Mouse (Mus musculus) granulocyte monocyte progenitor cell, adult 5-6 weeks (primary cell): ENCODE data around the gene Rnf167. TPM values are rescaled to one million over a fixed set of nuclear protein-coding genes. Genes with fewer than 3 reads are reported as not detected.

Source experiments
- ATAC-seq: replicated peaks from 2 replicates; pipeline ENCODE4 v1.8.0; 2016; ENCODE audit warnings: mild to moderate bottlenecking, moderate TSS enrichment, inconsistent platforms; ENCODE audit not compliant: poor library complexity, severe bottlenecking
- total RNA-seq, 2 experiments: library from RNA; stranded (forward) in 1 of 2; stranded (reverse) in 1 of 2; fragments of 200-712, 200-1000 nt in 1 of 2; fragments of >200 nt in 1 of 2; fragmentation: Nextera tagmentation in 1 of 2; gene quantifications; 2 replicates each; pipeline ENCODE4 v1.2.3; 2014 to 2017

Rnf167 gene
- total RNA-seq, 2 experiments from 2014 or later, result 34.6 to 51.1 TPM

- peak; percentile 20 for ATAC-seq
Observed at GRCm38 (mm10) chr11:70653345-70654197, 6.5 kb downstream of the Rnf167 start.

DNA sequence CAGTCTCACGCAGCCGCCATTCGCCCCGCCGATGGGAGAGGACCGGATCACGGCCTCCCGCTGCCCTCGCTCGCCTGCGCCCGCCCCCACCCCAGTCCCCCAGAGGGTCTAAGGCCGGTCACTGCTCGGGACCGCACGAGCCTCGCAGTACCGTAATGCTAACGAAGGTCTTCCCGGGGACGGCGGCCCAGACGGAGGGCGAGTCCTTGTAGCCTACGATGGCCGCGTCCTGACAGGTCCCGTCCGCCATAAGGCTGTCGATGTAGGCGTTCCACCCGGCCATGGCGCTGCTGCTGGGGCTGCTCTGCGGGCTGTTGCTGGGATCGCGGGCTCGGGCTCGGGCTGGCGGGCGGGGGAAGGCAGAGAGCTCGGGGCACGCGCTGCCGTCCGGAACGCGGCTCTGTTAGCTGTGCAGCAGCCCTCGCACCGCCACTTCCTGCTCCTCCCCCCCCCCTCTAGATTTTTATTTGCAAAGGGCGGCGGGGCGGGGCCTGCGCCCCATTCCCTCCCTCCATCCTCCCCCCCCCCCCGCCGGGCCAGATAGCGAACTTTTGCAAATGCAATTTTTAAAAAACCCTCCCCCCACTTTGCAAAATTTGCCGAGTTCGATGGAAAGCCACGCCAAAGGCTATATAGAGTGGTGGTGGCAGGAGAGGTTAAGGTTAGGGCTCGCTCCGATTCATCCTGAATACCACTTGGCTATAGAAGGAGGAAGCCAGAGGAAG is 7.3 kb downstream of the Rnf167 start, which contains the start of gene Pfn1:
Pfn1 (minus strand) TSS at position 447 of the 725 bp plus-strand sequence.
- ATAC-seq, result peak; percentile 35

GRCm38 (mm10) chr11:70654923-70655570 is 8.0 kb downstream of the Rnf167 start:
- peak; percentile 30 for ATAC-seq

DNA sequence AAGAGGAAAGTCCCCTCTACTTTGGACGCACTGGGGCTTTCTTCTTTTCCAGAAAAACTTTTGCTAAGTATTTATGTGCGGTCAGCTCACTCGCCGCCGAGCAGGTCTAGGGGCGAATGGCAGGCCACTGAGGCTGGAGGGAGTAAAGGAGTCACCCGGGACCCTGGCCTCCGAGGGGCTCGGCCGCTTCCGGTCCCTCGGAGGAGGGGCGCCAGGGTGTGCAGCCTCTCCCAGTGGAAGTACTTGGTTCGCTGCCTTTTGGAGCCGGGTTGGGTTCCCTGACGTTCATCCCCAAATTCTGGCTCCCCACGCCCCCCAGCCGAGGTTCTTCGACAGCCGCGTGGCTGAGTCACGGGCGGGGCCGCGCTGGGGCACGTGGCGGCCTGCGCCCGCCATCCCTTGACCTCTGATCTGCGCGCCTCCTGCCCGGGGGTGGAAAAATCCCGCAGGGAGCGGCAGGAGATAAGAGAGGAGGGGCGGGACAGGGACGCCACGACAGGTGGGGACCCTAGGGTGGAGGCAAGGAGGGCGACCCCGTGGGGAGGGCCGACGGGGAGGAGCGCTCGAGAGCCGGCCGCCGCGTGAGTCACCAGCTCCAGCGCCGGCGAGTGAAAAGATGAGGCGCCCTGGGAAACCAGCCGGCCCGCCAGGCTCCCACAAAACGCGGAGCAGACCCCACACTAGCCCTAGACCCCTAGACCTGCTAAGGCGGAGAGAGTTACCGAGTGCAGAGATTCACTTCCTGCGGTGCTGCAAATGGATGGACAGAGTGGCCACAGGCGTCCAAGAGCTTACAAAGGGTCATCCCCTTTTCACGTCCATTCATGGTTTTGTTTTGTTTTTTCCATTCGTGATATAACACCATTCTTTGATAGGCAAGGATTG is 8.8 kb downstream of the Rnf167 start:
- ATAC-seq, result peak; percentile 9

- ATAC-seq, result no peak
Observed at GRCm38 (mm10) chr11:70656456-70656927, 9.5 kb downstream of the Rnf167 start.

GRCm38 (mm10) chr11:70656964-70657363 is 9.9 kb downstream of the Rnf167 start, which contains the start of gene Eno3:
Eno3 (plus strand) TSS chr11:70657202.
- ATAC-seq, result no peak

DNA sequence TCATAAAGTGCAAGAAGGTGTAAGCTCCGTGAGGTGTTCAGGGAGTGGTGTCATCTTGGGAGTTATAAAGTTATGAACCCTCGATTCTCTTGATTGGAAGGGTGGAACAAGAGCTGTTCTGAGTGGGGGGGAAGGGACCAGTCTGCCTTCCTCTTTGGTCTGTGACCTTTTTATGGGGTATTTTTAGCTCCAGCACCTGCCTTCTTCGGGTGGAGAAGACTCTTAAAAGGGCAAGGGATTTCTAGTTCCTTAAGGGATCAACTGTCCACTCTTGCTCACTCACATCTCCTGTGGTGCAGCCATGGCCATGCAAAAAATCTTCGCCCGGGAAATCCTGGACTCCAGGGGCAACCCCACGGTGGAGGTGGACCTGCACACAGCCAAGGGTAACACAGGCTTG is 10.5 kb downstream of the Rnf167 start:
- no peak for ATAC-seq

GRCm38 (mm10) chr11:70657991-70658390 is 11.0 kb downstream of the Rnf167 start:
- no peak for ATAC-seq

- no peak for ATAC-seq
Observed at GRCm38 (mm10) chr11:70658521-70658920, 11.5 kb downstream of the Rnf167 start.

DNA sequence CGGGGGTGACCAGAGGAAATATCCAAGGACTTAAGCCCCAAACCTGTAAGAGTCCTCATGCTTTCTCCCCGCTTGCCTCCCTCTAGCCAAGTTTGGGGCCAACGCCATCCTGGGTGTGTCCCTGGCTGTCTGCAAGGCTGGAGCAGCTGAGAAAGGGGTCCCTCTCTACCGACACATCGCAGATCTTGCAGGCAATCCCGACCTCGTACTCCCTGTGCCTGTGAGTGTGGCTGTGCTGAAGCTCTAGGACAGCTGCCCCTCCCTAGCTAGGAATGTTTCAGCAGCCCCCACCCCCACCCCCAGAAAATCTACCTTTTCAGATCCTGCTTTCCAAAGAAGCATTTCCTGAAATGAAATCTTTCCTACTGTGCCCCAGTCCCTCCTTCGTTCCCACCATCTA is 11.9 kb downstream of the Rnf167 start:
- no peak for ATAC-seq

- ATAC-seq, result no peak
Observed at GRCm38 (mm10) chr11:70660571-70660970, 13.5 kb downstream of the Rnf167 start.

DNA sequence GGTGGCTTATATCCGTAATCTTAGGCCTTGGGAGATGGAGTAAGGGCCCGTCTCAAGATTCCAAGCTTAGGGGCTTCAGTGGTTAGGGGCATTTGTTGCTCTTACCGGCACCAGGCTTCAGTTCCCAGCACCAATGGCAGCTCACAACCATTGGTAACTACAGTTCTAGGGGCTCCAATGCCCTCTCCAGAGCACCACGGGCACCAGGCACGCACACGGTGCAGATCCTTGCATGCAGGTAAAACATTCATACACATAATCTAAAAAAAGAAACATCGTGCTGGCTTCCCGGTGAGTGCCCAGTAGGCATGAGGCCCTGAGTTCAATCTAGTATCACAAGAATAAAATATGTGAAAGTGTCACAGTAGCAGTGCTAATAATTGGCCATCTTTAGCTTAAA is 16.1 kb downstream of the Rnf167 start:
- ATAC-seq, result no peak

DNA sequence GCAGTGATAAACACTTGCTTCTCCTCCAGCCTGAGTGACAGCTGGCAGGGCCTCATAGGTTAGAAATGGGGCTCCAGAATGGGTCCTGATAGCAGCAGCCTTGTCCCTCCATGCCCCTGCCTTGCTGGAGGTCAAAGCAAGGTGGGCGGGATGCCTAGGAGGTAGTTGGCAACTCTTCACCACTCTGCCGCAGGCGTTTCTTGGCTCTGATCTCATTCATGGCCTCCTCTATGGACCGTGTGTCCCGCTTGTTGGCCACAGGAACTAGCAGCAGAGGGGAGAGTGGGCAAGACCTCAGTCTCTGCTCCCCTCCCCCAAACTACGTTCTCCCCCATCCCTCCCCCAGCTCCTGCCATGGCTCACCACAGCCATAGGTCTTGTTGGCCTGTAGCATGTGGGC is 16.9 kb downstream of the Rnf167 start:
- no peak for ATAC-seq

DNA sequence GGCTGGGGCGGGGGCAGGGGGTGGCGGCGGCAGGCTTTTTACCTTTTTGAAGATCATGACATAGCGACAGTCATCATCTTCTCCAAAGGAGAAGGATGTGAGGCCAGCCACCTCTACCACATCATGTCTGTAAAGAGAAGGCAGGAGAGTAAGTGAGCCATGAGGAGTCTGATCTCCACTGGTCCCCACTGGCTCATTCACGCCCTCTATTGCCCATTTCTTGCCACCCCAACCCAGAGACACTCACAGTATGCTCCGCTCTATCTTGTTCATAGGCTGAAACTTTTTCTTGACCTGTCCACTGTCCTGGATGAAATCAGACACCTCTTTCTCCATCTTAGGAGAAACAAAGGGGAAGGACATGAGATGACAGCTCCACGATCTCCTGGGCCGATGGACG is 17.7 kb downstream of the Rnf167 start:
- ATAC-seq, result no peak

- no peak for ATAC-seq
Observed at GRCm38 (mm10) chr11:70666687-70667086, 19.7 kb downstream of the Rnf167 start.

- peak; percentile 29 for ATAC-seq
Observed at GRCm38 (mm10) chr11:70667271-70668150, 20.5 kb downstream of the Rnf167 start.

- no peak for ATAC-seq
Observed at GRCm38 (mm10) chr11:70668335-70668770, 21.3 kb downstream of the Rnf167 start.

DNA sequence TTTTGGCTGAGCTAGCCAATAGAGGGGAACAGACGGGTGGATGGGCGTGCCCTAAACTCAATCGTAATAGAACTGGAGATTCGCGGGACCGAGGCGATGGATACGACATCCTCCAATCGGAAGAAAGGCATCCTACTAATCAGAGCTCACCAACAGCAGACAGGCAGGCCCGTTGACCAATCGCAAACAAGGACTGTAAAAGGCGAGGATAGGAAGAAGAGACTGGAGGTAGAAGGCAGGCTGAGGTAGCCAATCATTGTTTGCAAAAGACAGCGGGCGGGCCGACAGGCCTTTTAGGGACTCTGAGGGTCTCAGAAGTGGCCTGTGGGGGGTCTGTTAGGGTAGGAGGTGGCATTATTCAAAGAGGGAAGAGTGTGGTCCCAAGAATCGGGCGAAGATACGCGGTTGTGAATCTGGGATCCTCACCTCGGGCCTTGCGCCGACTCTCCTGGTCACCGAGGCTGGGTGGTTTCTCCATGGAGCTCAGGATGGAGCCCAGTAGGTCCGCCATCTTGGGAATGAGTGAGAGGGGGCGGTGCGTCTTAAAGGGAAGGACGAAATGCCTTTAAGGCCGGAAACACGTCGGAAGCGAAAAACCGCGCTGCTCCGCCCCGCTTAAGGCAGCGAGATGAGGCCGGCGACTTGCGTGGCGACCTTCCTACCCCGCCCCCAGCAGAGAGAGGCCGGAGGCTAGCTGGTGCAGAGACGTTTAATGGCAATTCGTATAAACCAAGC is 21.9 kb downstream of the Rnf167 start, which contains the start of gene Spag7:
Spag7 (minus strand) TSS at position 646 of the 735 bp plus-strand sequence.
- ATAC-seq, result peak; percentile 75
